Mouse (Mus musculus) gastrocnemius, adult 18-20 months (tissue): ENCODE results near the gene Lhfp. TPM values are rescaled to one million over a fixed set of nuclear protein-coding genes. Genes with fewer than 3 reads are reported as not detected.

Experiments used
- DNase-seq: peaks from one replicate; pipeline ENCODE4 v3.0.0; 2021; ENCODE audit warnings: low spot score
- total RNA-seq, 2 experiments: library from RNA; stranded (reverse); gene quantifications; 2 replicates each; pipeline ENCODE4 v1.2.3; 2021

Gene Lhfp
- total RNA-seq, 2 experiments from 2014 or later, result 7.7 to 10.6 TPM

- no peak for DNase-seq
Observed at GRCm38 (mm10) chr3:53310615-53311014, 269.3 kb downstream of the Lhfp start.

Other genes starting within 250 kb of the Lhfp start
- 10 to 100 TPM; 42.5 to 47.2 TPM for gene Cog6, start 24.3 kb upstream of the Lhfp start, total RNA-seq